Mouse (Mus musculus): ENCODE results near the gene Phka2. TPM values are rescaled to one million over a fixed set of nuclear protein-coding genes. Genes with fewer than 3 reads are reported as not detected.

The Phka2 gene
- total and polyA plus RNA-seq, 2 experiments from 2014 or later: 7.4 to 15.5 TPM

DNA sequence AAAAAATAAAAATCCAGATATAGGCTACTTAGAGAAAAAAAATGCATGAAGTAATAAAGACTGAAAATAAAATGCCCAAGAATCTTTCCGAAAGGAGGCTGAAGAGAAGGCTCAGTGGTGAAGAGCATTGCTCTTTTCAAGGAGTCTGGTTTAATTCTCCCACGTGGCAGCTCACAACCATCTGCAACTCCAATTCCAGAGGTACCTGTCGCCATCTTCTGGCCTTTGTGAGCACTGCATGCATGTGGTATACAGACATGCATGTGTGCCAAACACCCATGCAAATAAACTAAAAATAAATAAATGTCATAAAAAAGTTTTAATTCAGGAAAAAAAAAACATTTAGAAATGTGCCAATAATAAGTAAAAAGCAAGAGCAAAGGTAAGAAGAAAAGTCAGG lies 107.9 kb downstream of the Phka2 start:
- Histone ChIP-seq H3K9ac (replicated peaks; ENCODE audit: low read length) (no peak overlapping the region), H3K4me1 (ENCODE audit: insufficient read depth, low read length) (no peaks in the 10 kb centered on the region), H3K27me3 (ENCODE audit: insufficient read depth, low read length) (no peaks in the 10 kb centered on the region), H3K27ac (no peak overlapping the region), H3K9me3 (ENCODE audit: low read length) (no peaks in the 10 kb centered on the region), H3K36me3 (ENCODE audit: insufficient read depth, low read length) (no peaks in the 10 kb centered on the region), H3K4me3 (ENCODE audit: low read length) (no peak overlapping the region), H3K4me2 (ENCODE audit: low read depth, low read length) (no peak overlapping the region)
- DNase-seq (ENCODE audit: low spot score) (peak; percentile 54), ATAC-seq (no peak)
- WGBS: 35% methylated on average over 3 of the region's 3 CpGs
- peak; percentile 50 for TF ChIP-seq CTCF (IDR thresholded peaks at IDR 0.05; ENCODE audit: low read depth)

DNA sequence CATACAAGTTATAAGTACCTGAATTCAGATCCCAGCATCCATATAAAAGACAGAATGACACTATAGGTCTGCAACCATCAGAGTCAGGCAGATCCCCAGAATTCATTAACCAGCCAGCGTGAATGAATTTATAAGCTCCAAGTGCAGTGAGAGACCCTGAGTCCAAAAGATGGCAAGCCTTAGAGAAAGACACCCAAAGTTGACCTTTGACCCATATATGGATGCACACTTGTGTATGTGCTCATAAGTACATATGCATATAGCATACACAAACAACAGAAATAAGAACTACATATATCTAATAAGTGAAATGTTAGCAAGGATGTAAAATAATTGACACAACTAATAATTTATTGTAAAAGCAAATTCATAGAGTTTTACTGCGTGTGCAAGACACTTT lies 108.5 kb downstream of the Phka2 start:
- H3K9me3 ChIP-seq (ENCODE audit: low read length): no peaks in the 10 kb centered on the region
- no peak overlapping the region for H3K4me3 ChIP-seq (ENCODE audit: low read length)
- H3K27ac ChIP-seq: no peak overlapping the region
- H3K36me3 ChIP-seq (ENCODE audit: insufficient read depth, low read length): no peaks in the 10 kb centered on the region
- H3K4me1 ChIP-seq (ENCODE audit: insufficient read depth, low read length): no peaks in the 10 kb centered on the region
- no peak overlapping the region for H3K9ac ChIP-seq (replicated peaks; ENCODE audit: low read length)
- H3K27me3 ChIP-seq (ENCODE audit: insufficient read depth, low read length): no peaks in the 10 kb centered on the region
- TF ChIP-seq CTCF (IDR thresholded peaks at IDR 0.05; ENCODE audit: low read depth): no peak
- 61% methylated on average over 2 of the region's 2 CpGs for WGBS
- H3K4me2 ChIP-seq (ENCODE audit: low read depth, low read length): no peak overlapping the region
- ATAC-seq (no peak), DNase-seq (ENCODE audit: low spot score) (no peak)

DNA sequence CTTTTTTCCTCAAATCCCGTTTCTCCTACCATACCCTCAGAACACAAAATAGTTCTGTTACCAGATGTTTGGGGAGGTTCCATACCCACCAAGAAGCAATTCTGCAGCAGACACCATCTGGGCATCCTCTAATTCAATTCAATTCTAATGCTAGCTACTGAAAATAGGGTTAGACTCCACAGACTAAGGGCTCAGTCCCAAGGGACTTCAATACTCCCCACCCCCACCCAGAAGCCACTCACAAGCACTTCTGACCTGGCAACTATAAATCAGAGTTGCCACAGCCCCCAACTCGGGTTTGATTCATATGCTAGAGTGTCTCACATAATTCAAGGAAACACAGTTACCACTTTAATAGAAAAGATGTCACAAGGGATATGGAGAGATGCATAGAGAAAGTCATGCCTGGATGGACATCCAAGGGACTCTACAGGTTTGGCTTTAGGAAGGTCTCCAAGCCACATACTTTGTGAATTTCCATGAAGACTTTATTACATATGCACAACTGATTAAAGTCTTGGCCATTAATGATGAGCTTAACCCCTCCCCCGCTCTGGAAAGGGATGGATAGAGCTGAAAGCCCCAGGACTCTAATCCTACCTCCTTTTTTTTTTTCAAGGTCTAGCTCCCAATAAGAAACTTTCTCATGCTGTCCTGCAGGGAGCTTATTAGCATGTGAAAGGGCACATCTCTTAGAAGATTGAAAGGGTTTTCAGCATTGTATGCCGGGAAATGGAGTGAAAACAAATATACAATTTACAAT lies 109.1 kb downstream of the Phka2 start:
- ATAC-seq (no peak), DNase-seq (ENCODE audit: low spot score) (no peak)
- no peak for TF ChIP-seq CTCF (IDR thresholded peaks at IDR 0.05; ENCODE audit: low read depth)
- Histone ChIP-seq H3K36me3 (ENCODE audit: insufficient read depth, low read length) (no peaks in the 10 kb centered on the region), H3K4me3 (ENCODE audit: low read length) (no peak overlapping the region), H3K27ac (no peak overlapping the region), H3K4me2 (ENCODE audit: low read depth, low read length) (no peak overlapping the region), H3K9ac (replicated peaks; ENCODE audit: low read length) (no peak overlapping the region), H3K9me3 (ENCODE audit: low read length) (no peaks in the 10 kb centered on the region), H3K27me3 (ENCODE audit: insufficient read depth, low read length) (no peaks in the 10 kb centered on the region), H3K4me1 (ENCODE audit: insufficient read depth, low read length) (no peaks in the 10 kb centered on the region)
- 27% methylated on average over 4 of the region's 4 CpGs for WGBS

Other genes starting within 250 kb of the Phka2 start
- 1.5 and 2.7 TPM in 2 replicates for gene Adgrg2, start 111.5 kb upstream of the Phka2 start, total RNA-seq (2014; rRNA removed)
- gene Adgrg2, start 111.5 kb upstream of the Phka2 start, polyA plus RNA-seq (2015; fragmentation: Nextera tagmentation; extraction: Ambion mirVana): 1.8 TPM in 2 replicates
- gene Ppef1, start 233.6 kb downstream of the Phka2 start, total RNA-seq (2014; rRNA removed): 0.89 and 3.6 TPM in 2 replicates
- 2.9 and 3.7 TPM in 2 replicates for gene Ppef1, start 233.6 kb downstream of the Phka2 start, polyA plus RNA-seq (2015; fragmentation: Nextera tagmentation; extraction: Ambion mirVana)